Mouse (Mus musculus) MEL-GATA-1-ER (cell line): ENCODE results near the gene H2al2b.
"Not testable (repeated sequence)": the region's sequence is repeated elsewhere in the genome, so short reads cannot be mapped to it uniquely, and the experiment has no call there.

Experiments
- DNase-seq: peaks from one replicate; pipeline ENCODE4 v3.0.0-alpha.2; 2012; ENCODE audit warnings: low read depth; ENCODE audit errors: extremely low read depth

The H2al2b gene

GRCm38 (mm10) chrY:2720574-2720973, at the start of gene H2al2b:
Gene H2al2b, minus strand, starts transcription at chrY:2720674.
- DNase-seq: not testable (repeated sequence)
